Mouse (Mus musculus): ENCODE data around the gene Plpp2.

GRCm38 (mm10) chr10:79557496-79557895 is 23.9 kb upstream of the Plpp2 start:
- TF ChIP-seq CTCF (IDR thresholded peaks at IDR 0.05; ENCODE audit: extremely low read depth, insufficient read length, insufficient replicate concordance, low read depth, low read length) (no peak), POLR2A (IDR thresholded peaks at IDR 0.05; ENCODE audit: low read depth, low read length) (no peak)

All from small intestine, adult 2 months (tissue).